Mouse (Mus musculus) G1E (cell line): ENCODE measurements around the gene Lamp1.

Experiments
- CTCF ChIP-seq: IDR thresholded peaks from 2 replicates; pipeline ENCODE4 v1.5.1; 2012; ENCODE audit warnings: low read depth, low read length, inconsistent platforms, mixed read lengths
- GATA1 ChIP-seq: IDR thresholded peaks from 2 replicates; pipeline ENCODE4 v1.6.1; 2012; ENCODE audit warnings: borderline replicate concordance, low read length, inconsistent platforms, mixed read lengths
- GATA2 ChIP-seq: IDR thresholded peaks from 2 replicates; pipeline ENCODE4 v1.6.1; 2012; ENCODE audit warnings: low read depth, low read length, inconsistent platforms, borderline replicate concordance

GRCm38 (mm10) chr8:13208627-13209355, 49.8 kb downstream of the Lamp1 start:
- TF ChIP-seq CTCF: no peak
- TF ChIP-seq GATA1: no peak
- no peak for TF ChIP-seq GATA2
